Mouse (Mus musculus): ENCODE data around the gene Prr5. TPM values are rescaled to one million over a fixed set of nuclear protein-coding genes. Genes with fewer than 3 reads are reported as not detected.

Prr5 gene
- polyA plus RNA-seq, 1 experiment from 2014 or later, result 18.8 TPM

- H3K36me3 ChIP-seq, result no peaks in the 10 kb centered on the region
- WGBS, result 79% methylated on average over 3 of the region's 3 CpGs
Measured at GRCm38 (mm10) chr15:84741573-84741972, 72.2 kb downstream of the Prr5 start.

GRCm38 (mm10) chr15:84743347-84743746, 73.9 kb downstream of the Prr5 start:
- no peaks in the 10 kb centered on the region for H3K9me3 ChIP-seq
- WGBS, result 6% methylated on average over 3 of the region's 3 CpGs
- no peak for ATAC-seq (ENCODE audit: insufficient number of reproducible peaks, insufficient read depth, low FRiP score, low TSS enrichment, low read depth)
- no peak overlapping the region for H3K4me2 ChIP-seq
- no peak overlapping the region for H3K4me3 ChIP-seq
- H3K36me3 ChIP-seq, result no peaks in the 10 kb centered on the region
- H3K27me3 ChIP-seq, result no peaks in the 10 kb centered on the region
- no peak overlapping the region for H3K9ac ChIP-seq
- no peaks in the 10 kb centered on the region for H3K4me1 ChIP-seq
- no peak overlapping the region for H3K27ac ChIP-seq

More at GRCm38 (mm10) chr15:84741573-84741972, 72.2 kb downstream of the Prr5 start:
- Histone ChIP-seq H3K4me2 (no peak overlapping the region), H3K4me3 (no peak overlapping the region), H3K9ac (no peak overlapping the region), H3K27me3 (no peaks in the 10 kb centered on the region), H3K27ac (no peak overlapping the region), H3K4me1 (peaks cover 2% of the 10 kb centered on the region), H3K9me3 (no peaks in the 10 kb centered on the region)
- ATAC-seq (ENCODE audit: insufficient number of reproducible peaks, insufficient read depth, low FRiP score, low TSS enrichment, low read depth), result no peak

GRCm38 (mm10) chr15:84744308-84744707, 74.9 kb downstream of the Prr5 start:
- Histone ChIP-seq H3K4me1 (no peaks in the 10 kb centered on the region), H3K36me3 (no peaks in the 10 kb centered on the region), H3K9me3 (no peaks in the 10 kb centered on the region), H3K4me2 (no peak overlapping the region), H3K27me3 (no peaks in the 10 kb centered on the region), H3K4me3 (no peak overlapping the region), H3K27ac (no peak overlapping the region), H3K9ac (0 out of 2 replicates have a peak overlapping the region, but pooled peaks have one; percentile 17)
- ATAC-seq (ENCODE audit: insufficient number of reproducible peaks, insufficient read depth, low FRiP score, low TSS enrichment, low read depth), result no peak
- WGBS, result 15% methylated on average over 2 of the region's 2 CpGs

GRCm38 (mm10) chr15:84745831-84746230, 76.4 kb downstream of the Prr5 start:
- no peak for ATAC-seq (ENCODE audit: insufficient number of reproducible peaks, insufficient read depth, low FRiP score, low TSS enrichment, low read depth)
- H3K4me1 ChIP-seq, result no peaks in the 10 kb centered on the region
- H3K36me3 ChIP-seq, result no peaks in the 10 kb centered on the region
- no peaks in the 10 kb centered on the region for H3K9me3 ChIP-seq
- no peak overlapping the region for H3K27ac ChIP-seq
- 83% methylated on average over 4 of the region's 4 CpGs for WGBS
- H3K4me2 ChIP-seq, result no peak overlapping the region
- no peak overlapping the region for H3K9ac ChIP-seq
- no peak overlapping the region for H3K4me3 ChIP-seq
- no peaks in the 10 kb centered on the region for H3K27me3 ChIP-seq

Other genes with a start within 250 kb of the Prr5 start
- gene Shisal1, start 222.5 kb upstream of the Prr5 start, polyA plus RNA-seq (2015; fragmentation: Nextera tagmentation; extraction: Ambion mirVana), result 1.3 and 2.4 TPM in 2 replicates
- gene Rtl6, start 111.8 kb upstream of the Prr5 start, polyA plus RNA-seq (2015; fragmentation: Nextera tagmentation; extraction: Ambion mirVana), result 21.6 and 21.9 TPM in 2 replicates
- 3.9 and 6.0 TPM in 2 replicates for gene Arhgap8, start 50.4 kb downstream of the Prr5 start, polyA plus RNA-seq (2015; fragmentation: Nextera tagmentation; extraction: Ambion mirVana)
- gene Phf21b, start 186.4 kb downstream of the Prr5 start, polyA plus RNA-seq (2015; fragmentation: Nextera tagmentation; extraction: Ambion mirVana), result 0.93 and 1.2 TPM in 2 replicates